Mouse (Mus musculus) neural tube, embryonic 13.5 days (tissue): ENCODE measurements at regions not wholly inside any gene's neighbourhood (a gene's known extent, or its start where the extent isn't known, plus 50 kb on each side); places are given as distances from the start of the nearest gene placed in this dataset.

Source experiments
- ATAC-seq: fragments of 200-750 bp; cut with Nextera tagmentation; 2 replicates; pipeline ENCODE4 v1.8.0; 2017; ENCODE audit warnings: low read depth, mild to moderate bottlenecking, moderate TSS enrichment, moderate library complexity
- H3K27ac ChIP-seq: fragments of 300-500 bp; sonication (generic); replicated peaks from 2 replicates; pipeline ENCODE4 v1.5.1; 2015; ENCODE audit warnings: moderate library complexity, mild to moderate bottlenecking, inconsistent platforms
- H3K27me3 ChIP-seq: fragments of 300-500 bp; sonication (generic); 2 replicates; pipeline ENCODE4 v1.6.1; 2015; ENCODE audit warnings: mild to moderate bottlenecking, inconsistent platforms
- H3K36me3 ChIP-seq: fragments of 300-500 bp; sonication (generic); 2 replicates; pipeline ENCODE4 v1.6.1; 2015; ENCODE audit warnings: mild to moderate bottlenecking, inconsistent platforms
- H3K4me1 ChIP-seq: fragments of 300-500 bp; sonication (generic); replicated peaks from 2 replicates; pipeline ENCODE4 v1.6.1; 2015; ENCODE audit warnings: inconsistent platforms
- H3K4me2 ChIP-seq: fragments of 300-500 bp; sonication (generic); 2 replicates; pipeline ENCODE4 v1.6.1; 2015; ENCODE audit warnings: inconsistent platforms, mild to moderate bottlenecking, moderate library complexity
- H3K4me3 ChIP-seq: fragments of 300-500 bp; sonication (generic); 2 replicates; pipeline ENCODE4 v1.5.1; 2015; ENCODE audit warnings: mild to moderate bottlenecking, inconsistent platforms
- H3K9ac ChIP-seq: fragments of 300-500 bp; sonication (generic); 2 replicates; pipeline ENCODE4 v1.6.1; 2015; ENCODE audit warnings: moderate library complexity, mild to moderate bottlenecking, inconsistent platforms
- H3K9me3 ChIP-seq: fragments of 300-500 bp; sonication (generic); 2 replicates; pipeline ENCODE4 v1.6.1; 2016; ENCODE audit warnings: inconsistent platforms
- WGBS: fragments of 180-500 bp; shearing (Covaris S2); methylation state at CpG from one replicate; pipeline ENCODE4 v1.1.7; 2015; 5-methylcytosine and 5-hydroxymethylcytosine counted together

DNA sequence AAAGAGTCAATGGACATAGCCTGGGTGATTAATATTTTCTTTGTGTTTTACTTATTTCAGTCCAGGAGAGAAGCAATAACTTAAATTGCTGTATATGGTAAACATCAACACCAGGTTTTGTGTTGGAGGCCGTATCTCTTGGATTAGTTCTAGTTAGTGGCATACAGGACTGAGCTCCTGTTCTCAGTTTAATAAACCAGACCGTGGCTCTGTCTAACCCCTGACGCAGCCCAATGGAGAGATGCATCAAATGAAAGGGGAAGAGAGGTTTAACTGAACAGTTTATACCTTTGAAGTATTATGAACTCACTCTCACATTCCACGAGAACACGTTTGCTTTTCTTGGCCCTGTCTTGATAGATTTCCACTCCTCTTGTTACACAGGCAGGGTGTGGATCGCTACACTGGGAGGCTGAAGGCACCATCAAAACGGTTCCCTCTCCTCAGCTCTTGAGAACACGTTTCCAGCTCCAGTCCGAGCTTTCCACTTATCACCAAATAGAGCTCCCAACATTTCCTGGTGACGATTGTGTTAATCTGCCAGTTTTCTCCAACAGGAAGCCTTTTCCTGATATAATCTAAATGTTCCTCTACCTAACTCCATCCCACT is 54.0 kb upstream of the Cerkl start:
- no peak for ATAC-seq
- no peak overlapping the region for H3K4me3 ChIP-seq
- 87% methylated on average over 10 of the region's 10 CpGs for WGBS

GRCm38 (mm10) chr2:79511108-79511507 is 54.5 kb upstream of the Cerkl start:
- no peaks in the 10 kb centered on the region for H3K36me3 ChIP-seq
- H3K9me3 ChIP-seq = no peaks in the 10 kb centered on the region
- H3K9ac ChIP-seq = no peak overlapping the region
- H3K27me3 ChIP-seq = no peaks in the 10 kb centered on the region
- 0 out of 2 replicates have a peak, but pooled peaks cover 5% of the 10 kb centered on the region for H3K4me1 ChIP-seq
- H3K4me2 ChIP-seq = no peak overlapping the region
- ATAC-seq = no peak
- 72% methylated on average over 6 of the region's 6 CpGs for WGBS
- no peak overlapping the region for H3K27ac ChIP-seq
- no peak overlapping the region for H3K4me3 ChIP-seq

More for the DNA sequence above, 54.0 kb upstream of the Cerkl start:
- Histone ChIP-seq H3K36me3 (no peaks in the 10 kb centered on the region), H3K9ac (no peak overlapping the region), H3K27ac (no peak overlapping the region), H3K4me1 (0 out of 2 replicates have a peak, but pooled peaks cover 5% of the 10 kb centered on the region), H3K9me3 (no peaks in the 10 kb centered on the region), H3K27me3 (no peaks in the 10 kb centered on the region), H3K4me2 (no peak overlapping the region)

GRCm38 (mm10) chr2:79511676-79512323 is 55.2 kb upstream of the Cerkl start:
- H3K4me2 ChIP-seq = peak overlapping the region; percentile 37
- no peaks in the 10 kb centered on the region for H3K36me3 ChIP-seq
- WGBS = 26% methylated on average over 11 of the region's 11 CpGs
- H3K9me3 ChIP-seq = no peaks in the 10 kb centered on the region
- no peaks in the 10 kb centered on the region for H3K27me3 ChIP-seq
- no peak overlapping the region for H3K9ac ChIP-seq
- 0 out of 2 replicates have a peak, but pooled peaks cover 5% of the 10 kb centered on the region for H3K4me1 ChIP-seq
- no peak for ATAC-seq
- H3K27ac ChIP-seq = no peak overlapping the region
- no peak overlapping the region for H3K4me3 ChIP-seq

- Histone ChIP-seq H3K27ac (no peak overlapping the region), H3K4me3 (no peak overlapping the region), H3K9me3 (no peaks in the 10 kb centered on the region), H3K4me1 (0 out of 2 replicates have a peak, but pooled peaks cover 5% of the 10 kb centered on the region), H3K27me3 (no peaks in the 10 kb centered on the region), H3K9ac (no peak overlapping the region), H3K4me2 (peak overlapping the region; percentile 37), H3K36me3 (no peaks in the 10 kb centered on the region)
- 37% methylated on average over 2 of the region's 2 CpGs for WGBS
- ATAC-seq = peak; percentile 71; the same call in 1 of the 2 replicates
Measured at GRCm38 (mm10) chr2:79512374-79512773, 55.8 kb upstream of the Cerkl start.

- H3K4me3 ChIP-seq = no peak overlapping the region
- no peak overlapping the region for H3K9ac ChIP-seq
- no peak overlapping the region for H3K27ac ChIP-seq
- H3K36me3 ChIP-seq = no peaks in the 10 kb centered on the region
- H3K4me2 ChIP-seq = no peak overlapping the region
- no peaks in the 10 kb centered on the region for H3K9me3 ChIP-seq
- ATAC-seq = no peak
- H3K27me3 ChIP-seq = no peaks in the 10 kb centered on the region
- 67% methylated on average over 3 of the region's 3 CpGs for WGBS
- 0 out of 2 replicates have a peak, but pooled peaks cover 5% of the 10 kb centered on the region for H3K4me1 ChIP-seq
Measured at GRCm38 (mm10) chr2:79513726-79514125, 57.1 kb upstream of the Cerkl start.

- H3K4me2 ChIP-seq = no peak overlapping the region
- ATAC-seq = no peak
- WGBS = 85% methylated on average over 8 of the region's 8 CpGs
Measured at GRCm38 (mm10) chr2:79518046-79518750, 61.6 kb upstream of the Cerkl start.

GRCm38 (mm10) chr2:79519799-79520449 is 63.3 kb upstream of the Cerkl start:
- no peak overlapping the region for H3K9ac ChIP-seq
- H3K4me1 ChIP-seq = no peaks in the 10 kb centered on the region
- no peak overlapping the region for H3K4me3 ChIP-seq
- no peaks in the 10 kb centered on the region for H3K9me3 ChIP-seq
- H3K27me3 ChIP-seq = no peaks in the 10 kb centered on the region
- no peak overlapping the region for H3K4me2 ChIP-seq
- H3K27ac ChIP-seq = no peak overlapping the region
- H3K36me3 ChIP-seq = no peaks in the 10 kb centered on the region
- ATAC-seq = no peak
- 45% methylated on average over 6 of the region's 6 CpGs for WGBS

More at GRCm38 (mm10) chr2:79518046-79518750, 61.6 kb upstream of the Cerkl start:
- no peaks in the 10 kb centered on the region for H3K9me3 ChIP-seq
- no peaks in the 10 kb centered on the region for H3K27me3 ChIP-seq
- no peak overlapping the region for H3K27ac ChIP-seq
- no peak overlapping the region for H3K4me3 ChIP-seq
- no peak overlapping the region for H3K9ac ChIP-seq
- H3K36me3 ChIP-seq = no peaks in the 10 kb centered on the region
- H3K4me1 ChIP-seq = no peaks in the 10 kb centered on the region

DNA sequence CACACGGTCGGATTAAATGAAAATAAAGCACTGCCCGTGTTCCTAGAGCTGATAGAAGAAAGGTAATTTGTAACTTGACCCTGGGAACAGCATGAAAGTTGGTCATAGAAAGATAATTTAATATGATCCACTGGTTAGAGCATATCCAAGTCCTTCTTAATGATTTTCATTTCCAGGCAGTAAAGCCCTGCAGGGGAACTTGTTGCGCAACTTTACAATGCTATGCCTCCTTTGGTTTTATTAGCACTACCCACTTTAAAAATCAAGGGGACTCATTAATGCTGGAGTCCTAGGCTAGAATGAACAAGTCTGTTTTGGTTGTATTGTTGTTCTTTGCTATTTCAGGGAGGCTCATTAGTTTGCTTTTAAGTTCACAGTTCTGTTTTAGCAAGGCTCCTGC is 66.9 kb upstream of the Cerkl start:
- Histone ChIP-seq H3K27ac (no peak overlapping the region), H3K36me3 (no peaks in the 10 kb centered on the region), H3K4me1 (0 out of 2 replicates have a peak, but pooled peaks cover 3% of the 10 kb centered on the region), H3K9ac (no peak overlapping the region), H3K27me3 (no peaks in the 10 kb centered on the region), H3K4me3 (no peak overlapping the region), H3K4me2 (no peak overlapping the region), H3K9me3 (no peaks in the 10 kb centered on the region)
- 84% methylated on average over 4 of the region's 4 CpGs for WGBS
- no peak for ATAC-seq

DNA sequence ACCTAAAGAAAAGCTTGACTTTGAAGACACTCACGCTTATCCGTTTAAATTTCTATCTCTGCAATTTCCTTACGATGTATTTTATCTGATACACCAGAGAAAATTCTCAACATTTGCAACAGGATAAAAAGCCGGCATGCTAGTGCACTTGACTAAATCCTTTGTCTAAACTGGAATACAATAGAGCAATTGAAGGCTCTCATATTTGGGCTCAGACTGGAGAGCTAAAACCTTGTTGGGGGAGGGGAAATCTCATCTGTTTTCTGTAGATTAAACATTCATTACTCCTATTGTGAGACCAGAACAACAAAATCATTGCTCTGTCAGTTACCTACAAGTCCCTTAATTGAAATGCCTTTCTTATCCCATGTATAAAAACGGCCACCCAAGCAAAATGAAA is 70.9 kb upstream of the Cerkl start:
- H3K4me3 ChIP-seq = no peak overlapping the region
- H3K27ac ChIP-seq = no peak overlapping the region
- WGBS = 54% methylated on average over 5 of the region's 5 CpGs
- no peak for ATAC-seq
- H3K9ac ChIP-seq = no peak overlapping the region
- H3K27me3 ChIP-seq = no peaks in the 10 kb centered on the region; the same call in 1 of the 2 replicates
- no peaks in the 10 kb centered on the region for H3K36me3 ChIP-seq
- H3K4me2 ChIP-seq = no peak overlapping the region
- H3K4me1 ChIP-seq = peaks cover 14% of the 10 kb centered on the region; the same call in 1 of the 2 replicates
- no peaks in the 10 kb centered on the region for H3K9me3 ChIP-seq

- WGBS = 69% methylated on average over 18 of the region's 18 CpGs
- H3K4me1 ChIP-seq = peaks cover 14% of the 10 kb centered on the region; the same call in 1 of the 2 replicates
- ATAC-seq = peak; percentile 36; the same call in 1 of the 2 replicates
- H3K27me3 ChIP-seq = no peaks in the 10 kb centered on the region; the same call in 1 of the 2 replicates
- H3K9me3 ChIP-seq = no peaks in the 10 kb centered on the region
- H3K4me2 ChIP-seq = no peak overlapping the region
- H3K9ac ChIP-seq = no peak overlapping the region
- H3K36me3 ChIP-seq = no peaks in the 10 kb centered on the region
- H3K27ac ChIP-seq = no peak overlapping the region
- no peak overlapping the region for H3K4me3 ChIP-seq
Measured at GRCm38 (mm10) chr2:79528347-79528990, 71.9 kb upstream of the Cerkl start.

GRCm38 (mm10) chr2:79529185-79529584 is 72.6 kb upstream of the Cerkl start:
- Histone ChIP-seq H3K4me3 (no peak overlapping the region), H3K27ac (no peak overlapping the region), H3K4me2 (no peak overlapping the region), H3K4me1 (peaks cover 14% of the 10 kb centered on the region; the same call in 1 of the 2 replicates), H3K36me3 (no peaks in the 10 kb centered on the region), H3K9me3 (no peaks in the 10 kb centered on the region), H3K9ac (no peak overlapping the region), H3K27me3 (no peaks in the 10 kb centered on the region; the same call in 1 of the 2 replicates)
- 31% methylated on average over 2 of the region's 2 CpGs for WGBS
- ATAC-seq = no peak
